Mouse (Mus musculus) midbrain, embryonic 11.5 days (tissue): Measurements from ENCODE around the gene Marveld2. TPM values are rescaled to one million over a fixed set of nuclear protein-coding genes. Genes with fewer than 3 reads are reported as not detected.
A peak's percentile ranks its signal among the peaks of the same experiment; 100 is the strongest.

Experiments
- ATAC-seq: fragments of 200-750 bp; cut with Nextera tagmentation; 2 replicates; pipeline ENCODE4 v1.8.0; 2017; ENCODE audit warnings: moderate TSS enrichment, moderate library complexity; ENCODE audit not compliant: low FRiP score
- DNase-seq: peaks from one replicate; pipeline ENCODE4 v3.0.0; 2015; ENCODE audit warnings: low spot score; ENCODE audit errors: missing footprints
- H3K27ac ChIP-seq: fragments of 300-500 bp; sonication (generic); 2 replicates; pipeline ENCODE4 v1.5.1; 2014; ENCODE audit warnings: low read depth, low read length
- H3K27me3 ChIP-seq: fragments of 300-500 bp; sonication (generic); 2 replicates; pipeline ENCODE4 v1.6.1; 2014; ENCODE audit warnings: mild to moderate bottlenecking, low read length, moderate library complexity, mixed read lengths; ENCODE audit not compliant: control insufficient read depth, insufficient read depth
- H3K36me3 ChIP-seq: fragments of 300-500 bp; sonication (generic); 2 replicates; pipeline ENCODE4 v1.6.1; 2014; ENCODE audit warnings: mild to moderate bottlenecking, low read length, moderate library complexity, mixed read lengths; ENCODE audit not compliant: control insufficient read depth, insufficient read depth
- H3K4me1 ChIP-seq: fragments of 300-500 bp; sonication (generic); 2 replicates; pipeline ENCODE4 v1.6.1; 2014; ENCODE audit warnings: low read length; ENCODE audit not compliant: control insufficient read depth, insufficient read depth
- H3K4me2 ChIP-seq: fragments of 300-500 bp; sonication (generic); 2 replicates; pipeline ENCODE4 v1.6.1; 2014; ENCODE audit warnings: mild to moderate bottlenecking, moderate library complexity
- H3K4me3 ChIP-seq: fragments of 300-500 bp; sonication (generic); 2 replicates; pipeline ENCODE4 v1.5.1; 2014; ENCODE audit warnings: low read depth, low read length
- H3K9ac ChIP-seq: fragments of 300-500 bp; sonication (generic); 2 replicates; pipeline ENCODE4 v1.6.1; 2014; ENCODE audit warnings: low read length
- H3K9me3 ChIP-seq: fragments of 300-500 bp; sonication (generic); 2 replicates; pipeline ENCODE4 v1.6.1; 2016; ENCODE audit warnings: low read length; ENCODE audit not compliant: control insufficient read depth
- WGBS: fragments of 180-500 bp; shearing (Covaris S2); extraction: QIAGEN DNeasy Blood & Tissue Kit; methylation state at CpG from one replicate; pipeline ENCODE4 v1.1.7; 2014; 5-methylcytosine and 5-hydroxymethylcytosine counted together
- polyA plus RNA-seq: library from polyadenylated mRNA; unstranded; fragments of >200 nt; fragmentation: Nextera tagmentation; extraction: Ambion mirVana; gene quantifications from 2 replicates; pipeline ENCODE4 v1.2.1, GENCODE M21; 2014

The Marveld2 gene
- polyA plus RNA-seq, 1 experiment from 2014 or later: 1.4 TPM

DNA sequence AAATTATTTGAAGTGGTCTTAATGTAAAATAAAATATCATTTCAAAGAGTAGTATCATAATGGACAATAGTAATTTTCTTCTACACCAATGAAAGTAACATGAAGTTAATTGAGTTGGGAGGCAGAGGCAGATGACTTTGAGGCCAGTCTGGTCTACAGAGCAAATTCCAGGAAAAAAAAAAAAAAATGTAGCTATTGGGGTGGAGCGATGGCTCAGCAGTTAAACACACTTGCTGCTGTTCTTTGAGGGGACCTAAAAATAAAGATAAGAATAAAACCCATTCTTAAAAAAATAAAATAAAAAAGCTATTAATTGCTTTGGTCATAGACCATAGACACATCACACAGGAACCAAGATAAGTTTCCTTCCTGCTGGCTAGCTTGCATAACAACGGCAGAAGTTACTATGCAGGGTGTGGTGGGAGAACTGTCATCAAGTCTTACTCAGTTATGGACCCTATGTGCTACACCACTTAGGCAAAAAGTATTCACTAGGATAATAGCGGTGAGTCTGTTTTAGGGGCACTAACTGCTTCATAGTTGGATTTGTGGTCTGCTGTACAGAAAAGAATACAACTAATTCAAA is 17.4 kb upstream of the Marveld2 start:
- no peak for ATAC-seq
- WGBS: 93% methylated on average over 3 of the region's 3 CpGs
- Histone ChIP-seq H3K27ac (no peak overlapping the region), H3K36me3 (peaks cover 8% of the 10 kb centered on the region), H3K27me3 (no peaks in the 10 kb centered on the region), H3K9me3 (no peaks in the 10 kb centered on the region), H3K9ac (no peak overlapping the region), H3K4me2 (no peak overlapping the region), H3K4me3 (no peak overlapping the region), H3K4me1 (no peaks in the 10 kb centered on the region)
- no peak for DNase-seq

DNA sequence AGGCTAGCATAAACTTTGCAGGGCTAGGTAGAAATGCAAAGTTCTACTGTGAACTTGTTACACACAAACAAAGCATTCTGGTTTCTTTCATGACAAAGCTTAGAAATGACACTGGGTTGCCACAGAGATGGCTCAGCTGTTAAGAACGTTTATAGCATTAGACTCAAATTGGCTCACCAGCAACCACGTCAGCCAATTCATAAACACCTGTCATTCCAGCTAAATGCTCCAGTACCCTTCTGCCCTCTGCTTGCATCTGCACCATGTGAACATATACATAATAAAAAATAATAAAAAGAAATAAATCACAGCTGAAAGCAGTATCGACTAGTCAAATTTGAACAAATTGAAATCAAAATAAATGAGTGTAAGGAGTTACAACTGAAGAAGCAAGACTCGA is 5.5 kb upstream of the Marveld2 start:
- ATAC-seq (no peak), DNase-seq (no peak)
- H3K4me3 ChIP-seq: no peak overlapping the region
- H3K4me2 ChIP-seq: no peak overlapping the region
- peaks cover 8% of the 10 kb centered on the region for H3K36me3 ChIP-seq
- H3K9me3 ChIP-seq: no peaks in the 10 kb centered on the region
- H3K27ac ChIP-seq: no peak overlapping the region
- whole genome bisulfite sequencing: 89% methylated on average over 4 of the region's 4 CpGs
- peaks cover 2% of the 10 kb centered on the region; the same call in 1 of the 2 replicates for H3K27me3 ChIP-seq
- no peaks in the 10 kb centered on the region for H3K4me1 ChIP-seq
- no peak overlapping the region for H3K9ac ChIP-seq

DNA sequence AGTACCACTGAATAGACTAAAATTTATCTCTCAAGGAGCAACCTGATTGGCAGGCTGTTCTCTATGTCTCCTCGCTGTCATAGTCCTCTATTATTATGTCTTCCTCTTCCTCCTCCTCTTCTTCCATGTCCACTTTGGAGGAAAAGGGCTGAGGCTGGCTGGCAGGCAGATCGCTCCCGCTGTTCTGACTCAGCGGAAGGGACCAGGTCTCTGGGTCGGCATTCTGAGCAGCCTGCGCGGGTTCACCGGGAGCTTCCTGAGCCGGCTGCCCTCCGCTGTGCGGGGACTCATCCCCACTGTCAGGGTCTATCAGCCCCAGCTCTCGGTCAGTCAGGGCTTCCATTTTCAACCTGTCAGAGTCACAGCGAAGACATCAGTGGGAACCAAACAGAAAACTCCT is 812 bp upstream of the Marveld2 start:
- H3K9me3 ChIP-seq: no peaks in the 10 kb centered on the region
- no peak overlapping the region for H3K4me3 ChIP-seq
- no peak overlapping the region for H3K27ac ChIP-seq
- 78% methylated on average over 13 of the region's 13 CpGs for WGBS
- peaks cover 11% of the 10 kb centered on the region; the same call in 1 of the 2 replicates for H3K27me3 ChIP-seq
- peaks cover 4% of the 10 kb centered on the region; the same call in 1 of the 2 replicates for H3K4me1 ChIP-seq
- ATAC-seq (no peak), DNase-seq (no peak)
- H3K4me2 ChIP-seq: no peak overlapping the region
- H3K36me3 ChIP-seq: peaks cover under 1% of the 10 kb centered on the region; the same call in 1 of the 2 replicates
- no peak overlapping the region for H3K9ac ChIP-seq

DNA sequence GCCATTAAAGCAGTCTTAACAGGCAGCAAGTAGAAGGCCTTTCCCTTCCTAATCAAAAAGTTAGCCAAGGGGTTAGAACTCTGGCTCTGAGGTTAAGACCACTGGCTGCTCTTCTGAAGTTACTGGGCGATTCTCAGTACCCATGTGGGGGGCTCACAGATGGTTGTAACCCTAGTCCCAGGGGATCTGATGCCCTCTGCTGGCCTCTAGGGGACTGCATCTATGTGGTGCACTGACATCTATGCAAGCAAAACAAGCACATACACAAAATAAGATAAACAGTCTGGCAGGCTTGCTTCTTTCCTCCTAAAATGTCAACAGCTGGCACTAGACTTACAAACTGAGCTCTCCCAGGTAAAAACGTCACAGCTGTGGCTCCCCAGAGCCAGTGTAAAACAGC is 3.9 kb downstream of the Marveld2 start:
- Histone ChIP-seq H3K4me2 (no peak overlapping the region), H3K27me3 (peaks cover 11% of the 10 kb centered on the region; the same call in 1 of the 2 replicates), H3K9me3 (no peaks in the 10 kb centered on the region), H3K4me3 (no peak overlapping the region), H3K36me3 (no peaks in the 10 kb centered on the region), H3K4me1 (peaks cover 4% of the 10 kb centered on the region; the same call in 1 of the 2 replicates), H3K27ac (no peak overlapping the region), H3K9ac (no peak overlapping the region)
- DNase-seq (peak; percentile 85), ATAC-seq (no peak)
- 66% methylated on average over 2 of the region's 2 CpGs for WGBS

DNA sequence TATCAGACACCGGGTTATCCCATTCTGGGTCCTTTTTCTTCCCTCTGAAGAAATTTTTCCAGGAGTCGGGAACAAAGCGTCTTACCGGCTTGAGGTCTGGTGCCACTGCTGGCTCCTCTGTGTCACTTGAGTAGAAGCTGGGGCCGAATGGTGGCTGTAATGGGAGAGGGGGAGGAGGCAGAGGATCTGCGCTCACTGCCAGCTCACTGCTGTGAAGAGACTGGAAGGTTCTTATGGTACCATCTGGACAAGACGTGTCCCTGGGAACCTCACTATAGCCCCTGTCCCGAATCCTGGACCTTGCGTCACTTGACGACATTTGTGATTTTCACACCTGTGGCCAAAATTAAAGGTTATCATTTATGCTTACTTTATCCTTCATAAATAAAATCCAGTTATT is 4.5 kb downstream of the Marveld2 start:
- DNase-seq (no peak), ATAC-seq (no peak)
- H3K27me3 ChIP-seq: peaks cover 9% of the 10 kb centered on the region; the same call in 1 of the 2 replicates
- H3K4me2 ChIP-seq: no peak overlapping the region
- WGBS: 95% methylated on average over 10 of the region's 10 CpGs
- no peak overlapping the region for H3K4me3 ChIP-seq
- no peaks in the 10 kb centered on the region for H3K36me3 ChIP-seq
- no peaks in the 10 kb centered on the region; the same call in 1 of the 2 replicates for H3K9me3 ChIP-seq
- no peak overlapping the region for H3K9ac ChIP-seq
- H3K4me1 ChIP-seq: peaks cover 4% of the 10 kb centered on the region; the same call in 1 of the 2 replicates
- no peak overlapping the region for H3K27ac ChIP-seq

DNA sequence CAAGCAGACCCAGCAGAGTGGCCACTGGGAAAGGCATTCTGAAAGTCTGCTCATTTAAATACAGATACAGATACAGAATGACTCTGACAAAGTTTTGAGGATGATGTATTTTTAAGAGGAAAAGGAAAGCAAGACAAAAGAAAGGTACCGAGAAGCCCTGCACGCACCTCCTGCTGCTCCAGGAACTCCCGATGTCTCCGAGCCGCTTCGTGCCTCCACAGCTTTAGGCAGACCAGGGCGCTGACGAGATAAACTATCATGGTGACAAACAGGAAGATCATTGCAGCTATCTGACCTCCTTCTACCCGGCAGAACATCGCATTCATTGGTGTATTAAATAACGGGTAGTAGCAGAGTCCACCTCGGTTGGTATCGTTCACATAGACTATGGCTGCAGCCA is 5.5 kb downstream of the Marveld2 start:
- Histone ChIP-seq H3K4me2 (no peak overlapping the region), H3K9ac (no peak overlapping the region), H3K27ac (no peak overlapping the region), H3K9me3 (no peaks in the 10 kb centered on the region; the same call in 1 of the 2 replicates), H3K27me3 (peaks cover 4% of the 10 kb centered on the region; the same call in 1 of the 2 replicates), H3K4me1 (no peaks in the 10 kb centered on the region; the same call in 1 of the 2 replicates), H3K36me3 (no peaks in the 10 kb centered on the region), H3K4me3 (no peak overlapping the region)
- DNase-seq (no peak), ATAC-seq (no peak)
- WGBS: 94% methylated on average over 13 of the region's 13 CpGs

DNA sequence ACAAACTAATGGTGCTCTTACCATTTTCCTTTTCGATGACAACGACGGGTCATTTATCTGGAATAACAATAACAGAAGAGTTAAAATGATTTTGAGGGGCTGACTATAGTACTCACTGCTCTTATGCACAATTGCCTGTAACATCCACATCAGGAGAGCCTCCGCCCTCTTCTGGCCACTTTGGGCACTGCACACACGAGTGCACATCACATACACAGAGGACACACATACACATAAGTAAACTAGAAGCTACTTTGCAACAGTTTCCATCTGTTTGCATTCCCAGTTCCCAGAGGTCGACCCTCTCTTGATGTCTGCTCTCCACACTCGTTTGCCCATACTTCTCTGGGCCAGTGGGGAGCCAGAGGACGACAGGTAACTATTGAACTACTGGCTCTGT is 9.0 kb downstream of the Marveld2 start:
- ATAC-seq: no peak
- H3K4me2 ChIP-seq: no peak overlapping the region

DNA sequence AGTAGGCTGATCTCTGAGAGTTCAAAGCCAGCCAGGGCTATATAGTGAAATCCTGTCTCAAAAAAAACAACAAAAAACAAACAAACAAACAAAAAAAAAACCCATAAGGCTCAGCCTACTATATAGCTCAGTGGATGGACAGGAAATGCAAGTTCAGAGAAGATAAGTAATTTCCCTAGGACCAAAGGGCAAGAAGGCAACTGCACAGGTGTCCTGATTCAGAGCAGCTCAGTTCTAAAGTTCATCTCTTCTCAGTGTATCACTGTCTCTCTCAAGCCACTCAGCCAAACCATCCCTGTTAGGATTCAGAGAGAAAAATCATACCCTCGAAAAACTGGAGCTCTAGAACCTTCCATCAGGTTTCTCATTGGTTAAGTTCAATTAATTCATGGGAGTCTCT is 10.9 kb downstream of the Marveld2 start:
- no peak overlapping the region for H3K9ac ChIP-seq
- ATAC-seq (no peak), DNase-seq (no peak)
- H3K27ac ChIP-seq: no peak overlapping the region
- 72% methylated on average over 1 of the region's 1 CpGs for WGBS
- no peaks in the 10 kb centered on the region for H3K36me3 ChIP-seq
- no peak overlapping the region for H3K4me3 ChIP-seq
- H3K9me3 ChIP-seq: no peaks in the 10 kb centered on the region; the same call in 1 of the 2 replicates
- H3K4me1 ChIP-seq: no peaks in the 10 kb centered on the region
- H3K4me2 ChIP-seq: no peak overlapping the region
- H3K27me3 ChIP-seq: no peaks in the 10 kb centered on the region

More for the DNA sequence above, 9.0 kb downstream of the Marveld2 start:
- Histone ChIP-seq H3K36me3 (no peaks in the 10 kb centered on the region), H3K9me3 (no peaks in the 10 kb centered on the region; the same call in 1 of the 2 replicates), H3K9ac (no peak overlapping the region), H3K4me1 (no peaks in the 10 kb centered on the region), H3K4me3 (no peak overlapping the region), H3K27me3 (no peaks in the 10 kb centered on the region), H3K27ac (no peak overlapping the region)
- no peak for DNase-seq
- WGBS: 85% methylated on average over 8 of the region's 8 CpGs

DNA sequence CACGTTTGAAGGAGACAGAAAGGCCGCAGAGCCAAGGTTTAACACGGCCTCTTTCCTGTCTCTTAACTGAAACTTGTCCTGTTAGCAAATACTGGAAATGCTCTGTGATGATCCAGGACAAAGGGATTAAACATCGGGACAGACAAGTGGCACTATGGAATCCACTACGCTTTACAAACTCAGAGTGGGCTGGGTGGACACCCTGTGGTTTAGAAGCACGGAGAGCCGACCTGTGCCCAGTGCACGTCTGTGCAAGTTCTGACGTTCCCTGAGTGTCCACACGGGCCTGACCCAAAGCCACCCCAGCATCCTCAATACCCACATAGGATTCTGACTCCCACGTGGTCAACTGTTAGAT is 13.1 kb downstream of the Marveld2 start:
- ATAC-seq: no peak
- H3K4me2 ChIP-seq: no peak overlapping the region
- H3K9ac ChIP-seq: no peak overlapping the region
- H3K27me3 ChIP-seq: no peaks in the 10 kb centered on the region
- H3K36me3 ChIP-seq: no peaks in the 10 kb centered on the region
- no peak overlapping the region for H3K4me3 ChIP-seq
- no peaks in the 10 kb centered on the region for H3K4me1 ChIP-seq
- H3K9me3 ChIP-seq: no peaks in the 10 kb centered on the region; the same call in 1 of the 2 replicates
- DNase-seq: no peak
- no peak overlapping the region for H3K27ac ChIP-seq
- WGBS: 88% methylated on average over 11 of the region's 11 CpGs
